Mouse (Mus musculus) hindlimb bud, embryonic 11.5 days (tissue): ENCODE measurements around the gene Olfr1253.

Source experiments
- DNase-seq: peaks from one replicate; pipeline ENCODE4 v3.0.0-alpha.2; 2012; ENCODE audit warnings: low read depth, low spot score; ENCODE audit errors: extremely low spot score

The Olfr1253 gene

GRCm38 (mm10) chr2:89756990-89757389 is at the start of gene Olfr1253:
Gene Olfr1253, minus strand, starts transcription at chr2:89757090.
- DNase-seq, result no peak

- no peak for DNase-seq
These were observed 42.7 kb upstream of the Olfr1253 start for GRCm38 (mm10) chr2:89799583-89799982.

GRCm38 (mm10) chr2:89793519-89793918 is 36.6 kb upstream of the Olfr1253 start, which contains the start of gene Olfr1254:
Gene Olfr1254, minus strand, starts transcription at chr2:89793619.
- DNase-seq, result no peak

DNA sequence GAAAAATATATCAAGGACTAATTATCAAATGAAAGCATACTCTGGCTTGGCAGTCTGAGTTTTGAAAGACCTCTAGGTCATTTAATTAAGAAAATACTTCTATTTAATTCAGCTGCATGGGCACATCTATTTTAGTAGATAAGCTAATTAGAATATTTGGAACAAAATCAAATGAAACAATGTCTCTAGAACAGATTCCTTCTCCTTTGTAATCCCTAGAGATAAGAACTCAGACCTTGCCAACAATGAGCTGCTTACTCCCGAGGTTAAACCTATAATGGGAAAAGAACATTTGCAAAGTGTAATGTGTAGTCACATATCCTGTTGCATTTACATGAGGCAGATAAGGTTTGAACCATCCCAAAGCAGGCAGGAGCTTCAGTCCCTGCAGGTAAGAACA is 32.0 kb downstream of the Olfr1253 start, which contains the start of gene Olfr1252:
Gene Olfr1252 (minus strand): TSS at position 101 of the 400 bp plus-strand sequence.
- no peak for DNase-seq
